Comparison of ENCODE assay signal across 8 mouse cellular contexts in the genomic region with DNA sequence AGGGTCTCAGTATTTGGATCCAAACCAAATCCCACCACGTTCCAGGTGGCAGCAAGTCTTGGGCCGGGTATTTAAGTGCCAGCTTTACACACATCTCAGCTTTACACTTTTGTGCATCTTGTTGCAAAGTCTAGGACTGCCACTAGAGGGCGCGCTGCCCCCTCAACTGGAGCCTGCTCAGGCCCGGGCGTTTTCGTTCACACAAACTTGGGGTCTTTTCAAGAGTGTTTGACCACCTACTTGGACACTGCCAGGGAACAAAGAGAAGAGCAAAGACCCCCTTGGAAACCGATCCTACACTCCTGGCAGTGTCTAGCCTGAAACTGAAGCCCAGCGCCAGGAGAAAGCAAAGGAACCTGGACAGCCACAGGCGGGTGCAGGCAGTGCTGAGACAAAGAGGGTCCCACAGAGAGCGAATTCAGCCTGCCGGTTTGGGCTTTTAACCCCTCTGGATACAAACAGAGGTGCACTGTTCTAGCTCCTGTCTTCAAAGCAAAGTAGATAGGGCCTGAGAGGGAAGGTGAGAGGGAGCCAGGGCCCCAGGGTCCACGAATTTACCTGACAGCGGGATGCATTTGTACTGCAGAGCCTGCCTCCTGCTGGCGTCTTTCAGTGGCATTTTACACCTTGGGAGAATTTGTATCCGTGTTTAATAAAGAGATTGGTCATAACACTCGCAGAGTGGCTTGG. TPM values are rescaled to one million over a fixed set of nuclear protein-coding genes. Genes with fewer than 3 reads are reported as not detected.
DNase-seq lines count a peak whose midpoint lies in the region; ATAC-seq lines count a peak whose summit lies in the region.

No protein-coding gene starts in this region.

- H3K4me1 ChIP-seq in embryonic facial prominence, embryonic 11.5 days (ENCODE audit: control insufficient read depth, insufficient read depth, low read length): no peaks in the 10 kb centered on the region; the same call in 1 of the 2 replicates
- peaks cover 32% of the 10 kb centered on the region for H3K4me1 ChIP-seq in heart, embryonic 13.5 days
- H3K4me1 ChIP-seq in liver, embryonic 12.5 days: peaks cover 39% of the 10 kb centered on the region
- peaks cover 10% of the 10 kb centered on the region for H3K4me1 ChIP-seq in stomach, embryonic 14.5 days (ENCODE audit: control insufficient read depth, insufficient read depth, low read length)

- H3K36me3 ChIP-seq in embryonic facial prominence, embryonic 11.5 days (replicated peaks; ENCODE audit: control insufficient read depth, insufficient read depth, low read depth, low read length): no peaks in the 10 kb centered on the region
- H3K36me3 ChIP-seq in heart, embryonic 13.5 days: no peaks in the 10 kb centered on the region
- peaks cover 14% of the 10 kb centered on the region for H3K36me3 ChIP-seq in liver, embryonic 12.5 days
- H3K36me3 ChIP-seq in stomach, embryonic 14.5 days (ENCODE audit: control insufficient read depth, insufficient read depth, low read length): no peaks in the 10 kb centered on the region

- WGBS in embryonic facial prominence, embryonic 11.5 days: 5% methylated on average over 17 of the region's 17 CpGs
- 2% methylated on average over 17 of the region's 17 CpGs for WGBS in heart, embryonic 13.5 days
- 4% methylated on average over 17 of the region's 17 CpGs for WGBS in liver, embryonic 12.5 days (ENCODE audit: insufficient replicate concordance)
- WGBS in stomach, embryonic 14.5 days: 1% methylated on average over 17 of the region's 17 CpGs

- peak; percentile 58; the same call in 1 of the 2 replicates for ATAC-seq in embryonic facial prominence, embryonic 11.5 days (replicated peaks; ENCODE audit: insufficient number of reproducible peaks, low FRiP score, low TSS enrichment, low read depth)
- no peak for ATAC-seq in heart, embryonic 13.5 days (ENCODE audit: extremely low read depth, insufficient number of reproducible peaks, low FRiP score, low TSS enrichment)
- 0 out of 2 replicates have a peak, but pooled peaks have one; percentile 40 for ATAC-seq in liver, embryonic 12.5 days
- no peak; the same call in 1 of the 2 replicates for ATAC-seq in stomach, embryonic 14.5 days (ENCODE audit: insufficient number of reproducible peaks, insufficient read depth, low FRiP score, low read depth)

- H3K4me3 ChIP-seq in embryonic facial prominence, embryonic 11.5 days (ENCODE audit: low read depth, low read length): peak overlapping the region; percentile 35
- peak overlapping the region; percentile 60 for H3K4me3 ChIP-seq in heart, embryonic 13.5 days
- peak overlapping the region; percentile 49 for H3K4me3 ChIP-seq in liver, embryonic 12.5 days
- peak overlapping the region; percentile 22 for H3K4me3 ChIP-seq in stomach, embryonic 14.5 days (ENCODE audit: low read depth, low read length)

- DNase-seq in 416B (ENCODE audit: low read depth): peak; percentile 56
- DNase-seq in adrenal gland, postnatal 25 days: peak; percentile 82
- DNase-seq in embryonic facial prominence, embryonic 11.5 days (ENCODE audit: low spot score): peak; percentile 94
- peak; percentile 90 for DNase-seq in kidney, postnatal 10 days
- peak; percentile 25 to 57 for DNase-seq in natural killer cell, adult 2 months (ENCODE audit: low spot score in 2 of 2)

- no peaks in the 10 kb centered on the region for H3K9me3 ChIP-seq in embryonic facial prominence, embryonic 11.5 days (replicated peaks; ENCODE audit: control insufficient read depth, low read length)
- H3K9me3 ChIP-seq in heart, embryonic 13.5 days: no peaks in the 10 kb centered on the region
- H3K9me3 ChIP-seq in liver, embryonic 12.5 days (replicated peaks): no peaks in the 10 kb centered on the region
- no peaks in the 10 kb centered on the region for H3K9me3 ChIP-seq in stomach, embryonic 14.5 days (ENCODE audit: control insufficient read depth, low read depth, low read length)

- peak overlapping the region; percentile 75 for H3K9ac ChIP-seq in embryonic facial prominence, embryonic 11.5 days (replicated peaks; ENCODE audit: low read length)
- H3K9ac ChIP-seq in heart, embryonic 13.5 days: peak overlapping the region; percentile 85
- peak overlapping the region; percentile 47; the same call in 1 of the 2 replicates for H3K9ac ChIP-seq in liver, embryonic 12.5 days
- H3K9ac ChIP-seq in stomach, embryonic 14.5 days (replicated peaks; ENCODE audit: low read depth, low read length): peak overlapping the region; percentile 39; the same call in 1 of the 2 replicates

- H3K27ac ChIP-seq in embryonic facial prominence, embryonic 11.5 days (replicated peaks; ENCODE audit: low read depth, low read length): peak overlapping the region; percentile 44
- no peak overlapping the region for H3K27ac ChIP-seq in heart, embryonic 13.5 days (replicated peaks)
- H3K27ac ChIP-seq in liver, embryonic 12.5 days: no peak overlapping the region
- peak overlapping the region; percentile 8; the same call in 1 of the 2 replicates for H3K27ac ChIP-seq in stomach, embryonic 14.5 days (ENCODE audit: low read length)

- peak overlapping the region; percentile 64 for H3K4me2 ChIP-seq in embryonic facial prominence, embryonic 11.5 days (ENCODE audit: low read depth, low read length)
- H3K4me2 ChIP-seq in heart, embryonic 13.5 days: peak overlapping the region; percentile 87
- peak overlapping the region; percentile 64 for H3K4me2 ChIP-seq in liver, embryonic 12.5 days
- H3K4me2 ChIP-seq in stomach, embryonic 14.5 days (replicated peaks; ENCODE audit: low read depth, low read length): peak overlapping the region; percentile 43

- H3K27me3 ChIP-seq in embryonic facial prominence, embryonic 11.5 days (ENCODE audit: control insufficient read depth, insufficient read depth, low read length): no peaks in the 10 kb centered on the region; the same call in 1 of the 2 replicates
- H3K27me3 ChIP-seq in heart, embryonic 13.5 days (replicated peaks): peaks cover 16% of the 10 kb centered on the region
- peaks cover 29% of the 10 kb centered on the region for H3K27me3 ChIP-seq in liver, embryonic 12.5 days (replicated peaks)
- H3K27me3 ChIP-seq in stomach, embryonic 14.5 days (ENCODE audit: control insufficient read depth, insufficient read depth, low read length): no peaks in the 10 kb centered on the region

RNA-seq across cellular contexts. Expression of a gene that starts 36.3 kb away (rescaled TPM):
- 11.9 and 15.6 TPM in 2 replicates for total RNA-seq in adrenal gland, postnatal 25 days (2021)
- polyA plus RNA-seq in embryonic facial prominence, embryonic 11.5 days (2014; fragmentation: Nextera tagmentation; extraction: Ambion mirVana): 18.8 and 21.0 TPM in 2 replicates
- polyA plus RNA-seq in heart, embryonic 13.5 days (2015; fragmentation: Nextera tagmentation; extraction: Ambion mirVana): 9.7 and 10.8 TPM in 2 replicates
- 45.8 and 46.6 TPM in 2 replicates for polyA plus RNA-seq in liver, embryonic 12.5 days (2016; fragmentation: Nextera tagmentation; extraction: Ambion mirVana)
- polyA plus RNA-seq in stomach, embryonic 14.5 days (2014; fragmentation: Nextera tagmentation; extraction: Ambion mirVana): 30.0 TPM in 2 replicates

Comparison
In these comparisons a context has a peak if more than half of its experiments do, and no peak if none do; other contexts are left out.
1. DNase-seq: peak in every context shown above with its lines; median percentile 94 in embryonic facial prominence, embryonic 11.5 days; 90 in kidney, postnatal 10 days; 82 in adrenal gland, postnatal 25 days; 56 in 416B; 41 in natural killer cell, adult 2 months.
2. ATAC-seq: peak in embryonic facial prominence, embryonic 11.5 days (single experiment) and liver, embryonic 12.5 days (single experiment); none in heart, embryonic 13.5 days (single experiment) and stomach, embryonic 14.5 days (single experiment).
3. H3K27ac ChIP-seq: peak in embryonic facial prominence, embryonic 11.5 days (single experiment) and stomach, embryonic 14.5 days (single experiment); none in heart, embryonic 13.5 days (single experiment) and liver, embryonic 12.5 days (single experiment).
4. Peak in every context shown above with its lines, with median percentiles within 50 percentile points of each other: H3K4me2 ChIP-seq, H3K4me3 ChIP-seq and H3K9ac ChIP-seq.